Mouse (Mus musculus) brown adipose tissue, adult 24 weeks (tissue): ENCODE measurements around the gene Vsx1. TPM values are rescaled to one million over a fixed set of nuclear protein-coding genes. Genes with fewer than 3 reads are reported as not detected.

Experiments
- H3K27ac ChIP-seq: fragments of 200-500 bp; replicated peaks from 2 replicates; pipeline ENCODE4 v1.5.1; 2012; ENCODE audit warnings: low read depth, mild to moderate bottlenecking, low read length
- H3K4me1 ChIP-seq: fragments of 200-500 bp; 2 replicates; pipeline ENCODE4 v1.6.1; 2012; ENCODE audit warnings: low read length, mixed read lengths; ENCODE audit not compliant: control insufficient read depth, insufficient read depth, insufficient read length
- H3K4me3 ChIP-seq: fragments of 200-500 bp; 2 replicates; pipeline ENCODE4 v1.5.1; 2012; ENCODE audit warnings: low read depth, mild to moderate bottlenecking, low read length, moderate library complexity; ENCODE audit not compliant: insufficient read depth
- polyA plus RNA-seq: library from polyadenylated mRNA; stranded (reverse); fragments of >200 nt; gene quantifications from 2 replicates; pipeline ENCODE4 v1.2.4, GENCODE M21; 2012; ENCODE audit not compliant: missing spikeins, insufficient read depth, insufficient read length

The Vsx1 gene
- polyA plus RNA-seq, 1 experiment, result not detected

GRCm38 (mm10) chr2:150660049-150660448 is 29.1 kb downstream of the Vsx1 start:
- H3K27ac ChIP-seq, result no peak overlapping the region
- no peak overlapping the region for H3K4me3 ChIP-seq
- peaks cover 17% of the 10 kb centered on the region for H3K4me1 ChIP-seq

DNA sequence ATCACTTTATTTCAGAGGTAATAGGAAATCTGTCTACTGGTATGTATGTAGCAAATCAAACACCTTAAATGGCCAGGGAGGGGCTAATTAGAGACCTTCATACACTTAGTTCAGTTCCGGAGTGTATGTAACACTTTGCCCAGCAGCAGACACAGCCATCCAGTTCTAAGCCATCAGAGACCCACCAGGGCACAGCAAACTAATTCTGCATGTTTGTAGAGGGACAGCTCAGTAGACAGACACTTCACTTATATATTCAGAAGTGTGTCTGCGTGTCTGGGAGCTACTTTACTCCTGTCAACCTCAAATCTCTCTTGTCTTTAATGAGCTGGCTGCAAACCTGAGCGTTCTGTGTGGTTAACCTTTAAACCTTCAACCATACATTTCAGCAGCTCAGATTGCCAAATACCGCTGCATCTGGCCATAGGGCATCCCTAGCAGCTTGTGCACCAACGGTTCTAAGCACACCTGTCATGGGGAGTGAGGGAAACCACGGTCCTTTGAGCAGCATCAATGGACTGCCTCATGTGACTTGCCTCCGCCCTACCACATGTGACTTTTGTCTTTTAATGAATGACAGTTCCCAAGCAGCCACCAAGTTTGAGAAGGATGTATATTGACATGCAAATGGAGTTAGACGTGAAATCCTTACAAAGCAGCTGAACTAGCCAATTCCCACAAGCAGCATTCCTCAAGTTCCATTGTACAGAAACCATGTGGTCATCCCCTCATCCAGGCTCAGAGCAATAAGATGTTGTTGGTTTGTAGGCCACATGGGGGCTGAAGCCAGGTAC is 32.0 kb downstream of the Vsx1 start:
- Histone ChIP-seq H3K27ac (no peak overlapping the region), H3K4me1 (peaks cover 9% of the 10 kb centered on the region; the same call in 1 of the 2 replicates), H3K4me3 (no peak overlapping the region)

GRCm38 (mm10) chr2:150656112-150656511 is 33.0 kb downstream of the Vsx1 start:
- Histone ChIP-seq H3K4me3 (no peak overlapping the region), H3K4me1 (peaks cover 4% of the 10 kb centered on the region; the same call in 1 of the 2 replicates), H3K27ac (no peak overlapping the region)

- Histone ChIP-seq H3K27ac (no peak overlapping the region), H3K4me3 (no peak overlapping the region), H3K4me1 (peaks cover 8% of the 10 kb centered on the region)
Measured at GRCm38 (mm10) chr2:150655290-150655689, 33.9 kb downstream of the Vsx1 start.

DNA sequence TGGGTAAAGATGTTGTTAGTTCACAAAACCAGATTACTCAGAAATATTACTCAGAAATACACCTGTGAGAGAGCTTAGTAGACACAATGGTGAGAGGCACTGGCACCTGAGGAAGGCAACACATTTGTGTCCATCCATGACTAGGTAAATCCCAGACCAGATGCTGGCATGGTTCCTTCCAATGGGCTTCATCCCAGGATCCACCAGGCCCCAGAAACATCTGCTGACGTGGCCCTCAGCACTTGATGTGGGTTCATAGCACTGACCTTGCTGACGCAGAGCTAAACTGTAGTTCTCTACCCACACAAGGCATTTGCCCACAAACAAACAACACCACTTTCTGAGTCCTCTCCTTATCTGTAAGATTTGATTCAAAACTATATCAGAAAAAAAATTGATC is 34.3 kb downstream of the Vsx1 start:
- Histone ChIP-seq H3K4me3 (no peak overlapping the region), H3K27ac (no peak overlapping the region), H3K4me1 (peaks cover 5% of the 10 kb centered on the region)

- Histone ChIP-seq H3K4me1 (peaks cover 17% of the 10 kb centered on the region), H3K4me3 (no peak overlapping the region), H3K27ac (no peak overlapping the region)
Measured at GRCm38 (mm10) chr2:150651366-150651765, 37.8 kb downstream of the Vsx1 start.

GRCm38 (mm10) chr2:150650511-150651074 is 38.6 kb downstream of the Vsx1 start:
- peaks cover 19% of the 10 kb centered on the region for H3K4me1 ChIP-seq
- H3K4me3 ChIP-seq, result no peak overlapping the region
- no peak overlapping the region for H3K27ac ChIP-seq

GRCm38 (mm10) chr2:150648300-150648895 is 40.8 kb downstream of the Vsx1 start:
- H3K4me1 ChIP-seq, result peaks cover 20% of the 10 kb centered on the region
- H3K4me3 ChIP-seq, result no peak overlapping the region
- peak overlapping the region; percentile 72 for H3K27ac ChIP-seq

DNA sequence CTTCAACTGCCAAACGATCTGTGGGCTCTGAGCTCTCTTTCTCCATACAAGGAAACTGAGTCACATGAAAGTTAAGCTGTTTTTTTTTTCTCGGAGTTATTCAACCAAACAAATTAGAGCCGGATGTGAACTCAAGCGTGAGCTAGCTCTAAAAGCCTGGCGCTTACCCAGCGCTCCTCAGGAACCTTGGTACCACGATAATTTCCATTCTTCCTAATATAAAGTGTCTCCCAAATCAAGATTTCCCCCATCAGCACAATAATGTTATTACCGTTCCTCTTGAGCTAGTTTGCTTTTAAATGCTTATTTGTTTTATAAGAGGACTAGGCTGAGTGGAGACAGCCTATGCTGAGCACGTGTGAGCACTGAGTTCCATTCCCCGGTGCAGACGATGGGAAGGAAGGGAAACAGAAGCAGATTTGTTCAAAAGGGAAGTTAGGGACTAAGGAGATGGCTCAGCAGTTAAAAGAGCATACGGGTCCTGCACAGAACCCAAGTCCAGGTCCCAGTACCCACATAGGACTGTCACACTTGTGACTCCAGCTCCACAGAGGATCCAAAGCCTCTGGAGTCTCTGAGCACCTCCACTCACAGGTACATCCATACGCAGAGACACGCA is 41.4 kb downstream of the Vsx1 start:
- H3K4me3 ChIP-seq, result no peak overlapping the region
- H3K27ac ChIP-seq, result peak overlapping the region; percentile 72
- peaks cover 20% of the 10 kb centered on the region for H3K4me1 ChIP-seq

- H3K4me1 ChIP-seq, result peaks cover 20% of the 10 kb centered on the region
- no peak overlapping the region for H3K27ac ChIP-seq
- no peak overlapping the region for H3K4me3 ChIP-seq
Measured at GRCm38 (mm10) chr2:150646411-150647121, 42.6 kb downstream of the Vsx1 start.

DNA sequence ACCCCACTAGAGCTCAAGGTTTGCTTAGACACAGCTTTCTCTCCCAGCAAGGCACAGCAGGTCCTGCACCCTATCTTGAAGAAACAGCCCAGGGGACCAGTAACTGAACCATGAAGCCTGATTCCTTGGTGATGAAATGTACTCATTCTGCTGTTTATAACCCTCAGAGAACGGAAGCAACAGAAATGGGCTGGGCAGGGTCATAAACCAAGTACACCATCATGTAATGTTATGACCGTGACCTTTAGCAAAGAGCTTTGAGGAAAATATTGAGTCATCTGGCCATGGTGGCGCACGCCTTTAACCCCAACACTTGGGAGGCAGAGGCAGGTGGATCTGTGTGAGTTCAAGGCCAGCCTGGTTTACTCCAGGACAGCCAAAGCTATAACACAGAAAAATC is 43.9 kb downstream of the Vsx1 start:
- Histone ChIP-seq H3K27ac (peak overlapping the region; percentile 60), H3K4me1 (peaks cover 15% of the 10 kb centered on the region; the same call in 1 of the 2 replicates), H3K4me3 (no peak overlapping the region)

- H3K4me1 ChIP-seq, result peaks cover 7% of the 10 kb centered on the region; the same call in 1 of the 2 replicates
- H3K4me3 ChIP-seq, result no peak overlapping the region
- 0 out of 2 replicates have a peak overlapping the region, but pooled peaks have one; percentile 24 for H3K27ac ChIP-seq
Measured at GRCm38 (mm10) chr2:150643726-150644415, 45.3 kb downstream of the Vsx1 start.

- Histone ChIP-seq H3K27ac (peak overlapping the region; percentile 46; the same call in 1 of the 2 replicates), H3K4me1 (peaks cover 5% of the 10 kb centered on the region; the same call in 1 of the 2 replicates), H3K4me3 (no peak overlapping the region)
Measured at GRCm38 (mm10) chr2:150643166-150643565, 46.0 kb downstream of the Vsx1 start.

GRCm38 (mm10) chr2:150638370-150638733 is 50.8 kb downstream of the Vsx1 start:
- H3K27ac ChIP-seq, result no peak overlapping the region
- H3K4me3 ChIP-seq, result no peak overlapping the region
- H3K4me1 ChIP-seq, result no peaks in the 10 kb centered on the region
